Mouse (Mus musculus): ENCODE measurements at regions not wholly inside any gene's neighbourhood (a gene's known extent, or its start where the extent isn't known, plus 50 kb on each side); places are given as distances from the start of the nearest gene placed in this dataset.

GRCm38 (mm10) chr5:6179466-6179865 lies 430.3 kb upstream of the Steap1 start:
- DNase-seq (ENCODE audit: low spot score in 2 of 2): peak; percentile 23 to 35

GRCm38 (mm10) chr5:6167983-6168382 lies 418.9 kb upstream of the Steap1 start:
- no peak for DNase-seq (ENCODE audit: low spot score in 2 of 2)

- no peak for DNase-seq (ENCODE audit: low spot score in 2 of 2)
Observed at GRCm38 (mm10) chr5:6167576-6167975, 418.4 kb upstream of the Steap1 start.
